Mouse (Mus musculus) neural tube, embryonic 15.5 days (tissue): Measurements from ENCODE around the gene Tsr2. TPM values are rescaled to one million over a fixed set of nuclear protein-coding genes. Genes with fewer than 3 reads are reported as not detected.

Experiments used
- ATAC-seq: fragments of 200-750 bp; cut with Nextera tagmentation; 2 replicates; pipeline ENCODE4 v1.8.0; 2017; ENCODE audit warnings: mild to moderate bottlenecking, moderate TSS enrichment, moderate library complexity; ENCODE audit not compliant: low FRiP score
- H3K27ac ChIP-seq: fragments of 300-500 bp; sonication (generic); replicated peaks from 2 replicates; pipeline ENCODE4 v1.5.1; 2015; ENCODE audit warnings: mild to moderate bottlenecking, inconsistent platforms
- H3K27me3 ChIP-seq: fragments of 300-500 bp; sonication (generic); replicated peaks from 2 replicates; pipeline ENCODE4 v1.6.1; 2015; ENCODE audit warnings: inconsistent platforms
- H3K36me3 ChIP-seq: fragments of 300-500 bp; sonication (generic); 2 replicates; pipeline ENCODE4 v1.6.1; 2015; ENCODE audit warnings: inconsistent platforms
- H3K4me1 ChIP-seq: fragments of 300-500 bp; sonication (generic); 2 replicates; pipeline ENCODE4 v1.6.1; 2015; ENCODE audit warnings: inconsistent platforms
- H3K4me2 ChIP-seq: fragments of 300-500 bp; sonication (generic); 2 replicates; pipeline ENCODE4 v1.6.1; 2015; ENCODE audit warnings: inconsistent platforms, mild to moderate bottlenecking, moderate library complexity
- H3K4me3 ChIP-seq: fragments of 300-500 bp; sonication (generic); replicated peaks from 2 replicates; pipeline ENCODE4 v1.5.1; 2015; ENCODE audit warnings: mild to moderate bottlenecking, inconsistent platforms
- H3K9ac ChIP-seq: fragments of 300-500 bp; sonication (generic); replicated peaks from 2 replicates; pipeline ENCODE4 v1.6.1; 2015; ENCODE audit warnings: mild to moderate bottlenecking, inconsistent platforms
- H3K9me3 ChIP-seq: fragments of 300-500 bp; sonication (generic); replicated peaks from 2 replicates; pipeline ENCODE4 v1.6.1; 2016; ENCODE audit warnings: inconsistent platforms
- WGBS: fragments of 180-500 bp; shearing (Covaris S2); methylation state at CpG from one replicate; pipeline ENCODE4 v1.1.7; 2015; ENCODE audit warnings: mixed read lengths; 5-methylcytosine and 5-hydroxymethylcytosine counted together
- polyA plus RNA-seq: library from polyadenylated mRNA; unstranded; fragments of >200 nt; fragmentation: Nextera tagmentation; extraction: Ambion mirVana; gene quantifications from 2 replicates; pipeline ENCODE4 v1.2.1, GENCODE M21; 2015

The Tsr2 gene
- polyA plus RNA-seq, result 37.5 and 39.7 TPM in 2 replicates

DNA sequence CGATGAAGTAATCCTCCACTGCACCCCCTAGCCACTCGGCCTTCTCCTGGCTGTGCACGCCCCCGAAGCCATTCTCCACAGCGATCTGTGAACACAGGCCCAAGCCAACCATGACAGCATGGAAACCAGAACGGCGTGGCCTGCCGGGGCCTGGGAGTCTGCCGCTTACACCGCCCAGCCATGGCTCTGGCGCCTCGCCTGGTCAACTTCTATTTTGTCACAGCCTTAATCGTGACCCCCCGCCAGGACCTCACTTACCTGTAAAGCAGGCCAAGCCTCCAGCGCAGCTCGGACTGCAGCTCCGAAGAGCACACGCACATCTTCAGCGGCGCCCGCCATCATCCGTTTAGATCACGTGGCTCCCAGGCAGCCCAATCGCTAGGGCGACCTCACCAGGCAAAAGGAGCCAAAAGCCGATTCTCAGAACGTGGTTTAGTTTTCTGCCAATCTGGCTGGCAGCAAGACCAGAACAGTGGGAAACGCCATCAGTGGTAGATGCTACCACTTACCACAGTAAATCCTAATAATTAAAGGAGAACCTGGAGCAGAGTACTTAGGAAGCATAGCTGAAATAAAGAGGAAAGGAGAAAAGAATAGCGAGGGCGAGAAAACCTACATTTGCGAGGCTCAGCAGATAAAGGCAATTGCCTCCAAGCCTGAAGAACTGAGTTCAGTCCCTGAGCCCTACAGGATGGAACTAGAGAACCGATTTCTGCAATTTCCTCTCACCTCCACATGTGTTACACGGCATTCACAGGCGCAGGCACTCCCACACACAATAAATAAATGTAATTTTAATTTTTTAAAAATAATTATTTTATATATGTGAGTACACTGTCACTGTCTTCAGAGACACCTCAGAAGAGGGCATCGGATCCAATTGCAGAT lies at the start of gene Tsr2:
TSS of gene Tsr2 (minus strand) at position 373 of the 888 bp plus-strand sequence.
- Histone ChIP-seq H3K27ac (peak within 1 kb of the TSS; percentile 63), H3K36me3 (no peaks in the 10 kb centered on the region), H3K4me2 (peak within 1 kb of the TSS; percentile 56), H3K9ac (peak within 1 kb of the TSS; percentile 52), H3K27me3 (no peaks in the 10 kb centered on the region), H3K4me1 (peaks cover 8% of the 10 kb centered on the region), H3K9me3 (no peaks in the 10 kb centered on the region), H3K4me3 (peak within 1 kb of the TSS; percentile 56)
- 26% methylated on average over 35 of the region's 35 CpGs for WGBS
- peak; percentile 93 for ATAC-seq

- Histone ChIP-seq H3K4me2 (no peak overlapping the region), H3K9me3 (no peaks in the 10 kb centered on the region), H3K9ac (no peak overlapping the region), H3K27me3 (no peaks in the 10 kb centered on the region), H3K36me3 (no peaks in the 10 kb centered on the region), H3K4me1 (no peaks in the 10 kb centered on the region), H3K4me3 (no peak overlapping the region), H3K27ac (no peak overlapping the region)
- no peak for ATAC-seq
- 26% methylated on average over 9 of the region's 10 CpGs for WGBS
These were observed 36.4 kb upstream of the Tsr2 start for GRCm38 (mm10) chrX:151132785-151133184.

DNA sequence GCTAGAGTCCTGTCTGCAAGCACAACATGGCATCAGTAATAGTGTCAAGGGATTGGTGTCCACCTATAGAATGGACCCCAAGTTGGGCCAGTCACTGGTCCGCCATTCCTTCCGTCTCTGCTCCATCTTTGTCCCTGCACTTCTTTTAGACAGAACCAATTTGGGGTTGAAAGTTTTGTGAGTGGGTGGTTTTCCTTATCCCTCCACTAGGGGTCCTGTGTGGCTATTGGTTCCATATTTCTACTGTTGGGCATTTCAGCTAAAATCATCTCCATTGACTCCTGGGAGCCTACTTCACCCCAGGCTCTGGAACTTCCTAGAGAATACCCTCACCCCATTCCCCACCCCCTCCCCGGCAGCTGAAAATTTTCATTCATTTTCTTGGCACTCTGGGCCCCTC lies 34.1 kb upstream of the Tsr2 start:
- WGBS, result 83% methylated on average over 3 of the region's 3 CpGs
- H3K9ac ChIP-seq, result no peak overlapping the region
- H3K9me3 ChIP-seq, result no peaks in the 10 kb centered on the region
- no peak for ATAC-seq
- no peaks in the 10 kb centered on the region for H3K27me3 ChIP-seq
- H3K27ac ChIP-seq, result no peak overlapping the region
- H3K36me3 ChIP-seq, result no peaks in the 10 kb centered on the region
- no peak overlapping the region for H3K4me3 ChIP-seq
- H3K4me1 ChIP-seq, result no peaks in the 10 kb centered on the region
- no peak overlapping the region for H3K4me2 ChIP-seq

DNA sequence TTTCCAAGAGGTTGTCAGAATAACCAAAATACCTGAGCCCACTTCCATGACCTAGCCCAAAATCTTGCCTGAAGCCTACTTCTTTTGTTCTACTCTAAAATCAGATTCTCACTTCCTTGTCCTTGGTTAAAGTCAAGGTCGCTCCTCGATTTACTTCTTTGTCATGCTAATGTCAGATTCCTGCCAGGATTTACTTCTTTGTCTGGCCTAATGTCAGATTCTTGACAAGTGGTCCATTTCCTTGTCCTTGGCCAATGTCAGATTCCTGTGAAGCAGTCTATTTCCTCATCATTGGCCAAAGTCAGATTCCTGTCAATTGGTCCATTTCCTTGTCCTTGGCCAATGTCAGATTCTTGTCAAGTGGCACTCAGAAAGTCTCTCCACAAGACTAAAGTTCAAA lies 27.6 kb upstream of the Tsr2 start:
- no peaks in the 10 kb centered on the region for H3K36me3 ChIP-seq
- no peaks in the 10 kb centered on the region for H3K27me3 ChIP-seq
- H3K27ac ChIP-seq, result no peak overlapping the region
- H3K9me3 ChIP-seq, result no peaks in the 10 kb centered on the region
- ATAC-seq, result no peak
- no peak overlapping the region for H3K4me3 ChIP-seq
- H3K4me1 ChIP-seq, result no peaks in the 10 kb centered on the region
- WGBS, result 65% methylated on average over 2 of the region's 2 CpGs
- no peak overlapping the region for H3K4me2 ChIP-seq
- no peak overlapping the region for H3K9ac ChIP-seq

- Histone ChIP-seq H3K4me2 (no peak overlapping the region), H3K27ac (no peak overlapping the region), H3K9ac (no peak overlapping the region), H3K27me3 (no peaks in the 10 kb centered on the region), H3K9me3 (no peaks in the 10 kb centered on the region), H3K36me3 (no peaks in the 10 kb centered on the region), H3K4me3 (no peak overlapping the region), H3K4me1 (no peaks in the 10 kb centered on the region)
- WGBS, result 18% methylated on average over 2 of the region's 2 CpGs
- ATAC-seq, result no peak; the same call in 1 of the 2 replicates
These were observed 21.1 kb upstream of the Tsr2 start for GRCm38 (mm10) chrX:151117432-151117831.

- Histone ChIP-seq H3K4me2 (no peak overlapping the region), H3K9me3 (no peaks in the 10 kb centered on the region), H3K4me1 (no peaks in the 10 kb centered on the region), H3K9ac (no peak overlapping the region), H3K36me3 (no peaks in the 10 kb centered on the region), H3K27ac (no peak overlapping the region), H3K4me3 (no peak overlapping the region), H3K27me3 (no peaks in the 10 kb centered on the region)
- WGBS, result 8% methylated on average over 7 of the region's 7 CpGs
- ATAC-seq, result peak; percentile 74; the same call in 1 of the 2 replicates
These were observed 20.5 kb upstream of the Tsr2 start for GRCm38 (mm10) chrX:151116795-151117194.

DNA sequence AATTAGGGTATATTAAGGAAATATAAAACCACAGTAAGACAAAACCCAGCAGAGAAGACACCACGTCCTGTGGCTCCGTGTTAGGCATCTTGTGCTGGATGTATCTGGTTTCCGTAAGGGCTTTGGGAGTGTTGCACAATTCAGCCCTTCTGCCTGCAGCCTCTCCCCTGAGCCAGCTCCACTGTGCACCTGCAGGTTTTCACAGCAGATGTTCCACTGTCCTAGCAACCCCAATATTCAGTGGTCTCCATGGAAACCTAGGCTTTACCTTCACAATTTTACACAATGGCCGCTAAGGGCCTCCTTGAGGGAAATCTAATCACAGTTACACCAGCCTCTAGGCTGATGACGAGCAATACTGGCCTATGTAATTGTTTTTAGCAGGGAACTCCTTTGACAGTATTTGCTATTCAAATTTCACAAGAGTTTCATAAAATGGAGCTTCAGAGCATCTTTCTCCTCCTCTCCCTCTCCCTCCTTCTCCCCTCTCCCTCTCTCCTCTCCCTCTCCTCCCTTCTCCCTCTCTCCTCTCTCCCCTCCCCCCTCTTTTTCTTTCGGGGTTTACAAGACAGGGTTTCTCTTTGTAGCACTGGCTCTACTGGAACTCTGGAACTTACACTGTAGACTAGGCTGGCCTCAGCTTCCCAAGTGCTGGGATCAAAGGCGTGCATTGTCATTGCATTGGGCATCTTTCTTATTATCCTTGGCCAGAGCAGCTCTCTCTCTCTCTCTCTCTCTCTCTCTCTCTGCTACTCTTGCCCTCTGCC lies 11.1 kb upstream of the Tsr2 start:
- Histone ChIP-seq H3K36me3 (no peaks in the 10 kb centered on the region), H3K4me1 (no peaks in the 10 kb centered on the region), H3K27me3 (0 out of 2 replicates have a peak, but pooled peaks cover 4% of the 10 kb centered on the region), H3K27ac (peak overlapping the region; percentile 56), H3K9ac (no peak overlapping the region), H3K4me2 (no peak overlapping the region), H3K9me3 (no peaks in the 10 kb centered on the region), H3K4me3 (no peak overlapping the region)
- WGBS, result 46% methylated on average over 7 of the region's 7 CpGs
- peak; percentile 92 for ATAC-seq

- Histone ChIP-seq H3K4me2 (no peak overlapping the region), H3K9me3 (no peaks in the 10 kb centered on the region), H3K27me3 (no peaks in the 10 kb centered on the region), H3K9ac (no peak overlapping the region), H3K4me1 (no peaks in the 10 kb centered on the region), H3K27ac (no peak overlapping the region), H3K4me3 (no peak overlapping the region), H3K36me3 (peaks cover 39% of the 10 kb centered on the region)
- ATAC-seq, result no peak
- WGBS, result 68% methylated on average over 1 of the region's 1 CpGs
These were observed 8.9 kb downstream of the Tsr2 start for GRCm38 (mm10) chrX:151087418-151087817.

DNA sequence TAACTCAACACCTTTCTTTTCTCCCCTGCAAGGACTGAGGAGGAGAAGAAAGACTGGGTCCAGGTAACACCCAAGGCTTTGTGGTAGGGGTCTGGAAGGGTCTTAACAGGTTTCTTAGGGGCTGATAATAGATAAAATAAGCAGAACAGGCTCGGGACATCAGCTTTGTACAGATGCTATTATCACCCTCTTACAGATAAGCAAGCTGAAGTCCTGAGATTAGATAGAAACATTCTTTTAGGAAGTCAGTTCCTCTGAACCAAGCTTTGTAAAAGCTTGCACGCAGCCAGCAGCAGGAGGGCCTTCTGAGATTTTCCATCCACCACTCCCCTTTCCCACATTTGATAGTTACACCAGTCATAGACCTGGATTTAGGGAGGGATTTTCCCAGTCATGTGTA lies 10.7 kb downstream of the Tsr2 start:
- H3K4me2 ChIP-seq, result no peak overlapping the region
- no peaks in the 10 kb centered on the region for H3K9me3 ChIP-seq
- no peak overlapping the region for H3K4me3 ChIP-seq
- H3K4me1 ChIP-seq, result no peaks in the 10 kb centered on the region
- H3K27me3 ChIP-seq, result no peaks in the 10 kb centered on the region
- H3K9ac ChIP-seq, result no peak overlapping the region
- H3K36me3 ChIP-seq, result peaks cover 35% of the 10 kb centered on the region
- 79% methylated on average over 2 of the region's 2 CpGs for WGBS
- no peak for ATAC-seq
- H3K27ac ChIP-seq, result no peak overlapping the region

DNA sequence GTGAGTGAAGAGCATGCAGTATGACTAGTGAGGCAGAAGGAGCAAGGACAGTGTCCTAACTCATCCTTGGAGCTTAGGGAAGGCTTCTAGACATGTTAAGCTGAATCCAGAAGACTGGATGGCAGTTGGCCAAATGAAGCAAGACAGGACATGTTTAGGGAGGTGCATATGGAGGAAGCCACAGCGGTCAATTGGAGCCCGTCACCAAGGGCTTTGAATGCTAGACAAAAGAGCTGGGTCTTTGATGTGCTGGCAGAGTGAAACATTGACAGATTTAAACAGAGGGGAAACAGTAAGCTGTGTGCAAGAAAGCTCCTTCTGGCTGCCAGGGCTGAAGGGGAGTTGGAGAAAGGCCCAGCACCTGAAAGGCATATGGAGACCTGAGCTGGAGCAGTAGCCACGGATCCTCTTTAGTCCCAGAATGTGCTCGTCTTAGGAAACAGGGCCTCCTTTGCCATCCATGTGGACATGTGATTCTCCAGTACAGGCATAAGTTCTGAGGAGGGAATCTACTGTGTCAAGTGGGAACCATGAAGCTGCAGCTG lies 19.3 kb downstream of the Tsr2 start:
- H3K9ac ChIP-seq, result no peak overlapping the region

DNA sequence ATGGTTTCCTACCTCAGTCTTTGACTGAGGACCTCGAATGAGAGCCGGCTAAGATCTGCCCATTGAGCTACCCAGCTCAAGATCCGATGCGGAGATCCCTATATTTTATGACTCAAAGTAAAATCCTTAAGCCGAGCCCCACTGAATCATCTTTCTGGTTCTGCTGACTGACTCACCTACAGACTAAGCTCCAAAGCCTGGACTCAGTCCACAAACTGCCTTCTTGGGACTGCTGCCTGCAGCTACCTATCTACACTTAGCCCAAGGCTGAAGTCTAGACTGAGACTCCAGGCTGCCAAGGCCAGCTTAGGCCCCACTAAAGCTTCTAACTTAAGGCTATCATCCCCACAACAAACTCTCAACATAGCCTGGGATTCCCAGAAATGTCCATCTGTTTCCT lies 20.3 kb downstream of the Tsr2 start:
- H3K9me3 ChIP-seq, result no peaks in the 10 kb centered on the region
- no peak overlapping the region for H3K27ac ChIP-seq
- H3K27me3 ChIP-seq, result no peaks in the 10 kb centered on the region
- no peak overlapping the region for H3K9ac ChIP-seq
- 98% methylated on average over 5 of the region's 5 CpGs for WGBS
- H3K4me3 ChIP-seq, result no peak overlapping the region
- H3K4me1 ChIP-seq, result no peaks in the 10 kb centered on the region
- peaks cover 27% of the 10 kb centered on the region for H3K36me3 ChIP-seq
- H3K4me2 ChIP-seq, result no peak overlapping the region
- ATAC-seq, result no peak

More for the DNA sequence above, 19.3 kb downstream of the Tsr2 start:
- no peak overlapping the region for H3K27ac ChIP-seq
- H3K36me3 ChIP-seq, result peaks cover 24% of the 10 kb centered on the region
- no peaks in the 10 kb centered on the region for H3K9me3 ChIP-seq
- H3K4me3 ChIP-seq, result no peak overlapping the region
- H3K4me2 ChIP-seq, result no peak overlapping the region
- WGBS, result 47% methylated on average over 4 of the region's 4 CpGs
- no peak for ATAC-seq
- H3K27me3 ChIP-seq, result no peaks in the 10 kb centered on the region
- no peaks in the 10 kb centered on the region for H3K4me1 ChIP-seq
